Mouse (Mus musculus): ENCODE results near the gene Aes.

GRCm38 (mm10) chr10:81510246-81510810, 49.0 kb upstream of the Aes start:
- TF ChIP-seq GATA1 (IDR thresholded peaks at IDR 0.05; ENCODE audit: low read length) (no peak), TAL1 (IDR thresholded peaks at IDR 0.05; ENCODE audit: low read length) (no peak)
